Mouse (Mus musculus) forebrain, postnatal 0 days (tissue): ENCODE data around the gene Faim. TPM values are rescaled to one million over a fixed set of nuclear protein-coding genes. Genes with fewer than 3 reads are reported as not detected.
A peak's percentile ranks its signal among the peaks of the same experiment; 100 is the strongest.

Source experiments
- ATAC-seq: fragments of 200-750 bp; cut with Nextera tagmentation; 2 replicates; pipeline ENCODE4 v1.8.0; 2017; ENCODE audit warnings: mild to moderate bottlenecking, moderate library complexity
- DNase-seq: peaks from one replicate; pipeline ENCODE4 v3.0.0-alpha.2; 2015
- H3K27ac ChIP-seq: fragments of 300-500 bp; sonication (generic); 2 replicates; pipeline ENCODE4 v1.5.1; 2014; ENCODE audit warnings: low read depth, mild to moderate bottlenecking, antibody characterized with exemption, low read length, moderate library complexity, mixed read lengths
- H3K27me3 ChIP-seq: fragments of 300-500 bp; sonication (generic); 2 replicates; pipeline ENCODE4 v1.6.1; 2014; ENCODE audit warnings: mild to moderate bottlenecking, low read length, mixed read lengths; ENCODE audit not compliant: insufficient read depth
- H3K36me3 ChIP-seq: fragments of 300-500 bp; sonication (generic); 2 replicates; pipeline ENCODE4 v1.6.1; 2014; ENCODE audit warnings: mild to moderate bottlenecking, moderate library complexity; ENCODE audit not compliant: insufficient read depth
- H3K4me1 ChIP-seq: fragments of 300-500 bp; sonication (generic); 2 replicates; pipeline ENCODE4 v1.6.1; 2014; ENCODE audit warnings: antibody characterized with exemption; ENCODE audit not compliant: insufficient read depth
- H3K4me2 ChIP-seq: fragments of 300-500 bp; sonication (generic); 2 replicates; pipeline ENCODE4 v1.6.1; 2014; ENCODE audit warnings: low read depth, mild to moderate bottlenecking, moderate library complexity
- H3K4me3 ChIP-seq: fragments of 300-500 bp; sonication (generic); 2 replicates; pipeline ENCODE4 v1.5.1; 2014; ENCODE audit warnings: low read depth, low read length, mixed read lengths
- H3K9ac ChIP-seq: fragments of 300-500 bp; sonication (generic); 2 replicates; pipeline ENCODE4 v1.6.1; 2014; ENCODE audit warnings: mild to moderate bottlenecking
- H3K9me3 ChIP-seq: fragments of 300-500 bp; sonication (generic); 2 replicates; pipeline ENCODE4 v1.6.1; 2016; ENCODE audit warnings: low read length
- CTCF ChIP-seq: sonication (generic); IDR thresholded peaks from 2 replicates; pipeline ENCODE4 v1.5.1; 2016; ENCODE audit warnings: antibody characterized with exemption, control low read depth, low read depth
- WGBS: fragments of 180-500 bp; shearing (Covaris S2); extraction: QIAGEN DNeasy Blood & Tissue Kit; methylation state at CpG from one replicate; pipeline ENCODE4 v1.1.7; 2014; 5-methylcytosine and 5-hydroxymethylcytosine counted together
- polyA plus RNA-seq: library from polyadenylated mRNA; unstranded; fragments of >200 nt; fragmentation: Nextera tagmentation; extraction: Ambion mirVana; gene quantifications from 2 replicates; pipeline ENCODE4 v1.2.1, GENCODE M21; 2015
- total RNA-seq: library from RNA; depleted of rRNA; stranded (reverse); fragments of >200 nt; gene quantifications from 2 replicates; pipeline ENCODE4 v1.2.3, GENCODE M21; 2014; rRNA removed

Gene Faim
- total RNA-seq (50.7 and 53.9 TPM in 2 replicates), polyA plus RNA-seq (101 and 106 TPM in 2 replicates)

DNA sequence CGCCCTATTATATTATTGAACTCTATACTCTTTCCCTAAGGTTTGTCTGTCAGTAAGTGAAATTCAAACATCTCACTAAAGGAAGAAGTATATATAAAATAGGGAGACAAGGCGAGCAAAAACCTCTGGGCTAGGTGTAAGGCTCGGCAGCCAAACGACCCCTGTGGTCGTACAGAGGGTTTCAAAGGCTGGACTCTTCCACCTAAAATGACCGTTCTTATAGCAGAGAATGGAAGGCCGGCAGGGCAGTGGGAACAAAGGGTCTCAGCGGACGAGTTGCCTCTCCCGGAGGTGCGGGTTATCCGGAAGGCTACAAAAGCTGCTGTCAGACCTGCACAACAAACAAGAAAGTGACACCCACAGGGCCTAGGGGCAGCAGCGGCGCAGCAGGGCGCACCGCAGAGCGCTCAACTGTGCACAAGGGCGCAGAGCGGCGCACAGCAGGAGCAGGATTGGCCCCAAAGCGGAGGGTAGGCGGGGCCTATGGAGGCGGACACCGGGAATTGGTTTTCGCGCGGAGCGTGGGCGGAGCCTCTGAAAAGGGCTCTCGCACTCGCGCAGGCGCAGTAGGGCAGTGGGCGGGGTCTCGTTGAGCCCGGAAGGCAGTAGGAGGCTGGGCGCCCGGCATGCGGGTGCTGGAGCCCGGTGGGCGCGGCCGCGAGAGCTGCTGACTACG is at the start of gene Faim:
Faim (plus strand) TSS at position 574 of the 676 bp plus-strand sequence.
- WGBS: 3% methylated on average over 45 of the region's 45 CpGs
- ATAC-seq: peak; percentile 98

DNA sequence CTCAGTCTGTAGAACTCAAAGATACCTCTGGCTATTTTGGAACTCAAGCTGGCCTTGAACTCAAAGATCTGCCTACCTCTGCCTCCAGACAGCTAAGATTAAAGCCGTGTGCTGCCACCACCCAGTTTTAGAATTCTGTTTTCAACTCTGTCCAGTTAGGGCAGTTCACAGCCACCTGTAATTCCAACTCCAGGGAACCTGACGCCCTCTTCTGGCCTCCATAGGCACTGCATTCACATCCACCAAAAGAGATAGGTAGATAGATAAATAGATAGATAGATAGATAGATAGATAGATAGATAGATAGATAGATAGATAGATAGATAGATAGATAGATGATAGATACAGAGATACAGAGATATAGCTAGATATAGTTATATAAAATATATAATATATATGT is 46.9 kb upstream of the Faim start:
- no peaks in the 10 kb centered on the region for H3K9me3 ChIP-seq
- no peak for DNase-seq
- no peak overlapping the region for H3K9ac ChIP-seq
- H3K27ac ChIP-seq: no peak overlapping the region
- no peak for ATAC-seq
- 14% methylated on average over 2 of the region's 2 CpGs for WGBS
- no peaks in the 10 kb centered on the region for H3K27me3 ChIP-seq
- TF ChIP-seq CTCF: peak; percentile 46
- no peak overlapping the region for H3K4me2 ChIP-seq
- no peaks in the 10 kb centered on the region for H3K4me1 ChIP-seq
- H3K4me3 ChIP-seq: no peak overlapping the region
- H3K36me3 ChIP-seq: no peaks in the 10 kb centered on the region

More for the DNA sequence above, at the start of gene Faim:
- H3K4me1 ChIP-seq: peaks cover 8% of the 10 kb centered on the region
- peak; percentile 100 for DNase-seq
- 0 out of 2 replicates have a peak, but pooled peaks cover 5% of the 10 kb centered on the region for H3K27me3 ChIP-seq
- peak within 1 kb of the TSS; percentile 91 for H3K4me3 ChIP-seq
- no peaks in the 10 kb centered on the region for H3K9me3 ChIP-seq
- H3K9ac ChIP-seq: peak within 1 kb of the TSS; percentile 77
- peak; percentile 33; the same call in 1 of the 2 replicates for TF ChIP-seq CTCF
- peak within 1 kb of the TSS; percentile 53 for H3K4me2 ChIP-seq
- no peaks in the 10 kb centered on the region for H3K36me3 ChIP-seq
- no peak within 1 kb of the TSS for H3K27ac ChIP-seq

DNA sequence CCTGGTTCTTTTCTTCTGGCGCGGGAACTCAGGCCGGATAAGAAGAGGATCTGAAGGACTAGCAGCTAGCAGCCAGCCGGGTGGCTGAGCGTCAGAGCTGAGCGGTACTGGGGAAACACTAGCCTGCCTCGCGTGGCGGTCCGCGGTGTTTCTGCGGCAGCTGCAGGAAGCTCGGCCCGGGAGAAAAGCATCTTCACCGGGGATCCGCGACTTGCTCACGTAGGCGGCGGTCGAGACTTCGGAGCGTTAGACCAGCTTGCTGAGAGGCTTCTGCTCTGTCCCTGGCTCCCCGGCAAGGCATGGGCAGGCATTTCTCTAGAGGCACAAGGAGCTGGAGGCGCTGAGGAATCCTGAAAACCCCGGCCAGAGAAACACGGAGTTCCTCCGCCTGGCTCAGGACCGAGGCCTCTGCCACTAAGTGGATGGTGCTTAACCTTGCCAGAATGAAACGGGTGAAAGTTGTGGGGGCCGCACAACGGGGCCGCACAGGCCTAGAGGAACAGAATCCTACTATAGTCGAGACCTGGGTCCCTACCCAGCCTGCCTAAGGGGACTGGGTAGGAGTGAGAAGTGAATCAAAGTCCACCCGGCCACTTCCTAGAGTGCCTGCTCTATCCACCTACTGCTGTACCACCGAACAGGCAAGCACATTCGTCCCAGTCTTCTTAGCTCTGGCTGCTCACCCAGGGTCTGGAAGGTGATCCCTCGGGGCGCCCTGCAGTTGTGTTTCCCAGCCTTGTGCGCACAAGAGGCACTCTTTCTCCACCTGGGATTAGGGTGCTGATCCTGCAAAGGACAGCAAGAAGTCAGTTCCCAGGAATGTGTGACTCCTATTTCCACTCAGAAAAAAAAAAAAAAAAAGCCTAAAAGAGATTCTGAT is 33.8 kb upstream of the Faim start:
- peaks cover 41% of the 10 kb centered on the region for H3K27me3 ChIP-seq
- ATAC-seq (peak; percentile 66), DNase-seq (peak; percentile 62)
- peak overlapping the region; percentile 3; the same call in 1 of the 2 replicates for H3K9ac ChIP-seq
- H3K4me2 ChIP-seq: peak overlapping the region; percentile 33; the same call in 1 of the 2 replicates
- H3K27ac ChIP-seq: no peak overlapping the region
- H3K4me1 ChIP-seq: peaks cover 11% of the 10 kb centered on the region; the same call in 1 of the 2 replicates
- peak; percentile 44 for TF ChIP-seq CTCF
- peak overlapping the region; percentile 9; the same call in 1 of the 2 replicates for H3K4me3 ChIP-seq
- under 1% methylated on average over 40 of the region's 40 CpGs for WGBS
- H3K36me3 ChIP-seq: no peaks in the 10 kb centered on the region
- no peaks in the 10 kb centered on the region for H3K9me3 ChIP-seq

DNA sequence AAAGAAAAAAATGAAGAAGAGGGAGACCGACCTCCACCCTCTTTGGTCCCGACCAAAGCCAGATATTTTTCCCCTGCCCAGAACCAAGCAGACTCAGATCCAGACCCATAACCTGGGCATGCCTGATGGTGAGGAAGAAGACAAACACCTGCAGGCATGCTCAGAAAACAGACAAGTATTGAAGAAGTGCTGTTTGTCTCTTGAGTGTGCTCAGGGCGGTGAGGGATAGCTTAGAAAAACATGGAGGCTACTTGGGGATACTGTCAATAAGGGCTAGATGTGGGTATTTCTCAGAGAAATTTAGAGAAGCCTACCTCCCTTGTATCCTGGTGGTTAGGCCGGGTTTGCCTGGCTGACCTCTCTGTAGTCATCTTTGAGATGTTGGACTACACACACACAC is 32.9 kb upstream of the Faim start:
- H3K4me1 ChIP-seq: peaks cover 11% of the 10 kb centered on the region; the same call in 1 of the 2 replicates
- 3% methylated on average over 4 of the region's 4 CpGs for WGBS
- no peak overlapping the region for H3K4me3 ChIP-seq
- ATAC-seq (no peak), DNase-seq (no peak)
- no peak overlapping the region for H3K27ac ChIP-seq
- no peak overlapping the region for H3K9ac ChIP-seq
- no peaks in the 10 kb centered on the region for H3K36me3 ChIP-seq
- no peak overlapping the region for H3K4me2 ChIP-seq
- peaks cover 41% of the 10 kb centered on the region for H3K27me3 ChIP-seq
- H3K9me3 ChIP-seq: no peaks in the 10 kb centered on the region
- no peak for TF ChIP-seq CTCF

DNA sequence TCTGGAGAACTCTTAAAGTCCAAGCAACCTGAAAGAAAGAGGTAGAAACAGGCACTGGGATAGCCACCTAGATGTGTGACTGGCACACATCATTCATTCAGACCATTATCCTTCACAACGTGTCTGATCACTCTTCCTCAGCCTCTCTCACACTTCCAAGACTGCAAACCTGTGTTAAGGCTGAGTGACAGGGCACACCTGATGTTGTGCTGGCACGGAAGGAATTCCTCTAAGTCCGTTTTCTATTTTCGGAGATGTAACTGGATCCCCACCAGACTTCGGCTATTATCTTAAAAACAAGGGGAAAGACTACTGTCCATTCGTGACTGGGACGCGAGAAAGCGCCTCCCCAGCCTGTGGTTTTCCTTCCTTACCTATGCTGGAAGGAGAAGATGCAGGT is 32.3 kb upstream of the Faim start:
- TF ChIP-seq CTCF: no peak
- peaks cover 44% of the 10 kb centered on the region for H3K27me3 ChIP-seq
- H3K9ac ChIP-seq: no peak overlapping the region
- WGBS: 3% methylated on average over 9 of the region's 9 CpGs
- ATAC-seq: no peak
- DNase-seq: no peak
- H3K27ac ChIP-seq: no peak overlapping the region
- H3K4me2 ChIP-seq: no peak overlapping the region
- H3K36me3 ChIP-seq: no peaks in the 10 kb centered on the region
- peaks cover 11% of the 10 kb centered on the region; the same call in 1 of the 2 replicates for H3K4me1 ChIP-seq
- no peak overlapping the region for H3K4me3 ChIP-seq
- H3K9me3 ChIP-seq: no peaks in the 10 kb centered on the region

DNA sequence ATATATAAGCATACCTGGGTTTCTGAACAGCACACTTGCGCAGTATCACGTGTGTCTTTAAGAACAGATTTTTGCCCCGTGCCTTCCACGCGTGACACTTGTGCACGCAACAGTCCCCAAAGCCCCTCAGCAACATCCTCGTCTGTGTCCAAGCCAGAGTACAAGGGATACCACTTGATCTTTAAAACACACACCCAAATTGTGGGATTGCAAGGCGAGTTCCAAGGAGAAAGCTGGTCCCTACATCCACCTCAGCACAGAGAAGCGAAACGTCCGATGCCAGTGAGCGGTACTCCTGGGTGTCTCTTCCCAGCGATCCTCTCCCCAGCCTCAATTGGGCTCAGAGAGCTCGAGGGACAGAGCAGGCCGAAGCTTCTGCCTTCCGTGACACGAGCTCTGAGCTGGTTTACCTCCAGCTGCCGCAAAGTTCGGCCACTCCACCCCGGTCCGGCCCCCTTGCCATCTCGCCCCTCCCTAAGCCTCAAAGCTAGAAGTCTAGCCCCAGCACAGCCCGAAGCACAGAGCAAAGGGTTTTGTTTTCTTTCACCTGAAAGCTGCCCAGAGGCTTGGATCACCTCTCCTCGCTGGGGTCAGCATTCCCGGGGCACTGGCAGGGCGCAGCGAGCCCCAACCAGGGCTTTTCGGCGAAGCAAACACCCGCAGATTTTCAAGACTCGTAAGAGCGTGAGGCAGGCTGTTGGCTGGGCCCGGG is 31.6 kb upstream of the Faim start:
- Histone ChIP-seq H3K27me3 (peaks cover 51% of the 10 kb centered on the region), H3K9ac (no peak overlapping the region)

More for the DNA sequence above, 31.6 kb upstream of the Faim start:
- DNase-seq: no peak
- WGBS: 3% methylated on average over 33 of the region's 33 CpGs
- Histone ChIP-seq H3K4me1 (peaks cover 11% of the 10 kb centered on the region; the same call in 1 of the 2 replicates), H3K4me3 (peak overlapping the region; percentile 34; the same call in 1 of the 2 replicates), H3K9me3 (no peaks in the 10 kb centered on the region), H3K36me3 (no peaks in the 10 kb centered on the region), H3K27ac (no peak overlapping the region), H3K4me2 (peak overlapping the region; percentile 57)
- ATAC-seq: no peak
- TF ChIP-seq CTCF: no peak
